Comparison of ENCODE assay signal across 8 mouse cellular contexts in the genomic region with DNA sequence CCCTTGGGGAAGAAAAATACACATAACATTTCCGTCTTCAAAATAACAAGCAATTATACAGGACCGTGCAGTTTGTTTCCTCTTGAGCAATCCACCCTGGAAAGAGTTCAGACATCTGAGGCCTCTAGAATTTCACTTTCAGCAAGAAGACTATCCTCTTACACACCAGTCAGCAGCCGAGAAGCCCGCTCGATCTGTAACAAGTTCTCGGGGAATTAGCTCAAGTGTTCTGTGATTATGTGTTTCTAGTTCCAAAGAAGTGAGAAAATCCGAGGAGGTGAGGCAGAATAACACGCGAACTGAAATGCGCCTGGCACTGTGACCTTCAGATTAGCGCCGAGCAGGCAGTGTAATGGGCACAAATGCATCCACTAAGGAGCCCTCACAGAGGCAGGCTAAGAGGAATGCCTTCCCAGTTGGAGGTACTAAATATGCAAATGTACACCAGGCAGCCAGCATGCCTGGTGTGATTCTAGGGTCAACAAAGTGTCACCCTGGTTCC.
DNase-seq lines count a peak whose midpoint lies in the region; ATAC-seq lines count a peak whose summit lies in the region.

No protein-coding gene starts in this region.

- peak; percentile 38 for DNase-seq in urinary bladder, postnatal 25 days (ENCODE audit: low spot score)
- DNase-seq in urinary bladder, postnatal 10 days (ENCODE audit: low spot score), result no peak
- peak; percentile 66 for DNase-seq in gastrocnemius, postnatal 25 days
- DNase-seq in lung, postnatal 4 days, result peak; percentile 37 to 39
- DNase-seq in frontal cortex, postnatal 14 days (ENCODE audit: low spot score in 2 of 2), result no peak
- no peak for DNase-seq in frontal cortex, postnatal 36 days (ENCODE audit: low spot score in 2 of 2)
- DNase-seq in T-cell, adult 2 months (ENCODE audit: low spot score), result no peak

- 0 out of 2 replicates have a peak overlapping the region, but pooled peaks have one; percentile 24 for H3K27ac ChIP-seq in intestine, embryonic 15.5 days

- no peaks in the 10 kb centered on the region for H3K27me3 ChIP-seq in intestine, embryonic 15.5 days (replicated peaks)

- WGBS in intestine, embryonic 15.5 days, result 52% methylated on average over 12 of the region's 12 CpGs

- no peak for ATAC-seq in intestine, embryonic 15.5 days

- no peaks in the 10 kb centered on the region for H3K36me3 ChIP-seq in intestine, embryonic 15.5 days

- H3K4me1 ChIP-seq in intestine, embryonic 15.5 days (replicated peaks), result peaks cover 4% of the 10 kb centered on the region; the same call in 1 of the 2 replicates

- no peaks in the 10 kb centered on the region for H3K9me3 ChIP-seq in intestine, embryonic 15.5 days

- no peak overlapping the region for H3K4me3 ChIP-seq in intestine, embryonic 15.5 days (replicated peaks)

- H3K9ac ChIP-seq in intestine, embryonic 15.5 days, result no peak overlapping the region

- no peak overlapping the region for H3K4me2 ChIP-seq in intestine, embryonic 15.5 days (replicated peaks)

Comparison
In these comparisons a context has a peak if more than half of its experiments do, and no peak if none do; other contexts are left out.
1. DNase-seq: peak in urinary bladder, postnatal 25 days (single experiment), gastrocnemius, postnatal 25 days (single experiment) and lung, postnatal 4 days (2 of 2); none in urinary bladder, postnatal 10 days (single experiment), frontal cortex, postnatal 14 days (0 of 2), frontal cortex, postnatal 36 days (0 of 2) and T-cell, adult 2 months (single experiment).